Mouse (Mus musculus): ENCODE data around the gene Il2ra.

GRCm38 (mm10) chr2:11714535-11714934 lies 71.9 kb downstream of the Il2ra start:
- TF ChIP-seq CTCF (IDR thresholded peaks at IDR 0.05; ENCODE audit: low read depth) = no peak
- TF ChIP-seq EP300 (IDR thresholded peaks at IDR 0.05; ENCODE audit: low read depth) = no peak
